Mouse (Mus musculus) mammary gland, adult 2 months (tissue): Measurements from ENCODE around the gene Dnah14. TPM values are rescaled to one million over a fixed set of nuclear protein-coding genes. Genes with fewer than 3 reads are reported as not detected.

Source experiments
- polyA plus RNA-seq: library from polyadenylated mRNA; depleted of rRNA; stranded (reverse); fragments of >200 nt; gene quantifications from 2 replicates; pipeline ENCODE4 v1.2.3, GENCODE M21; 2012; ENCODE audit warnings: low replicate concordance; rRNA removed

The Dnah14 gene
- 0.05 and 0.16 TPM in 2 replicates for polyA plus RNA-seq

GRCm38 (mm10) chr1:181576322-181576721, at the start of gene Dnah14:
Dnah14 (plus strand) TSS chr1:181576559.

GRCm38 (mm10) chr1:181842781-181843180, 266.4 kb downstream of the Dnah14 start, which contains the start of gene Lbr:
Lbr (minus strand) TSS chr1:181843046.

Other genes with a start within 250 kb of the Dnah14 start
- 0.06 and 0.13 TPM in 2 replicates for gene Cnih3, start 223.9 kb upstream of the Dnah14 start, polyA plus RNA-seq
- not detected in 2 replicates for gene Ccdc121, start 65.1 kb upstream of the Dnah14 start, polyA plus RNA-seq